Mouse (Mus musculus) kidney, postnatal 0 days (tissue): ENCODE results near the gene Ccndbp1. TPM values are rescaled to one million over a fixed set of nuclear protein-coding genes. Genes with fewer than 3 reads are reported as not detected.
"Not testable (repeated sequence)": the region's sequence is repeated elsewhere in the genome, so short reads cannot be mapped to it uniquely, and the experiment has no call there.

Experiments
- ATAC-seq: fragments of 200-750 bp; cut with Nextera tagmentation; replicated peaks from 2 replicates; pipeline ENCODE4 v1.8.0; 2017; ENCODE audit warnings: low read depth, moderate number of reproducible peaks, moderate TSS enrichment, moderate library complexity; ENCODE audit not compliant: low FRiP score
- DNase-seq: peaks from one replicate; pipeline ENCODE4 v3.0.0-alpha.2; 2016; ENCODE audit warnings: low spot score
- H3K27ac ChIP-seq: fragments of 300-500 bp; sonication (generic); 2 replicates; pipeline ENCODE4 v1.5.1; 2014; ENCODE audit warnings: mild to moderate bottlenecking
- H3K27me3 ChIP-seq: fragments of 300-500 bp; sonication (generic); 2 replicates; pipeline ENCODE4 v1.6.1; 2014; ENCODE audit warnings: low read length, mixed read lengths; ENCODE audit not compliant: insufficient read depth
- H3K36me3 ChIP-seq: fragments of 300-500 bp; sonication (generic); 2 replicates; pipeline ENCODE4 v1.6.1; 2014; ENCODE audit warnings: low read length, mixed read lengths; ENCODE audit not compliant: insufficient read depth
- H3K4me1 ChIP-seq: fragments of 300-500 bp; sonication (generic); replicated peaks from 2 replicates; pipeline ENCODE4 v1.6.1; 2014; ENCODE audit warnings: antibody characterized with exemption, low read length, mixed read lengths; ENCODE audit not compliant: insufficient read depth
- H3K4me2 ChIP-seq: fragments of 300-500 bp; sonication (generic); 2 replicates; pipeline ENCODE4 v1.6.1; 2014; ENCODE audit warnings: mild to moderate bottlenecking, low read length, moderate library complexity, mixed read lengths
- H3K4me3 ChIP-seq: fragments of 300-500 bp; sonication (generic); replicated peaks from 2 replicates; pipeline ENCODE4 v1.5.1; 2014; ENCODE audit warnings: low read depth, low read length
- H3K9ac ChIP-seq: fragments of 300-500 bp; sonication (generic); 2 replicates; pipeline ENCODE4 v1.6.1; 2014; ENCODE audit warnings: low read depth, low read length
- H3K9me3 ChIP-seq: fragments of 300-500 bp; sonication (generic); replicated peaks from 2 replicates; pipeline ENCODE4 v1.6.1; 2016; ENCODE audit warnings: low read length, inconsistent platforms, mixed read lengths
- CTCF ChIP-seq: IDR thresholded peaks from 2 replicates; pipeline ENCODE4 v1.5.1; 2016; ENCODE audit warnings: antibody characterized with exemption, low read depth, mild to moderate bottlenecking, moderate library complexity
- WGBS: fragments of 180-500 bp; shearing (Covaris S2); extraction: QIAGEN DNeasy Blood & Tissue Kit; methylation state at CpG from one replicate; pipeline ENCODE4 v1.1.7; 2014; 5-methylcytosine and 5-hydroxymethylcytosine counted together
- polyA plus RNA-seq: library from polyadenylated mRNA; unstranded; fragments of >200 nt; fragmentation: Nextera tagmentation; extraction: Ambion mirVana; gene quantifications from 2 replicates; pipeline ENCODE4 v1.2.1, GENCODE M21; 2015

Ccndbp1 gene
- polyA plus RNA-seq, 1 experiment from 2014 or later: 54.1 TPM

DNA sequence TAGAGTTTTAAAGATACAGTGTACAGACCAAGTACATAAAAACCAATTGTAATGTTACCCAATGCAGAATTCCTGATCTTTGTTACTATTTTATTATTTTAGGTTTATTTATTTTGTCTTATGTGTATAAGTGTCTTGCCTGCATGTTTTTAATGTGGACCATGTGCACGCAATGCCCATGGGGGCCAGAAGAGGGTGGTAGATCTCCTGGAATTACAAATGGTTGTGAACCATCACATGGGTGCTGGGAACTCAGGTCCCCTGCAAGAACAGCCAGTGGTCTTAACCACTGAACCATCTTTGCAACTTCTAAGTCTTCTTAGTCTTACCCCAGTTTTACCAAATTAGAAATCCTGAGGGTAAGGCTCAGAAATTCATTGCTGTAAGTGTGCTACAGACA is 23.0 kb upstream of the Ccndbp1 start:
- H3K27me3 ChIP-seq: no peaks in the 10 kb centered on the region
- no peak overlapping the region for H3K4me2 ChIP-seq
- no peaks in the 10 kb centered on the region for H3K9me3 ChIP-seq
- no peak for DNase-seq
- no peaks in the 10 kb centered on the region for H3K36me3 ChIP-seq
- H3K4me3 ChIP-seq: no peak overlapping the region
- no peak overlapping the region for H3K9ac ChIP-seq
- no peaks in the 10 kb centered on the region for H3K4me1 ChIP-seq
- TF ChIP-seq CTCF: no peak
- ATAC-seq: no peak
- no peak overlapping the region for H3K27ac ChIP-seq
- WGBS: 86% methylated on average over 1 of the region's 1 CpGs

DNA sequence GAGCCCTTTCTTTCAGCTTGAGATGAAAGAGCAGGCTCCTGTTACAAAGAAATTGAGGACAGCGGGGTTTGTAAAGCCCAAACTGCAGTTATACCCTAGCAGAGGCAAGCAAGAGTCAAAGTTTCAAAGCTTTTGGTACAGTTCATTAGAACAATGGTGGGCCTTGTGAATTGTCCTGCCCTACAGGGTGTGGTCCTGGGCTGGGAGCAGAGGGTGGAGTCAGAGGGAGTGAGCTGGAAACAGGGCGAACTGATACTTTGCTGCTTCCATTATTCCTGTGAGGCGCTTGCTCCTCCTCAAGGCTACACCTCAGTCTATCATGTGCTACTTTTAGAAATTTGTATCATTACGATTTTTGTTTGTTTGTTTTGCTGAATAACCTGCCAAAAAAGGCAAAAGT is 17.0 kb upstream of the Ccndbp1 start:
- ATAC-seq: no peak
- Histone ChIP-seq H3K9ac (no peak overlapping the region), H3K27ac (no peak overlapping the region), H3K4me3 (no peak overlapping the region), H3K27me3 (no peaks in the 10 kb centered on the region), H3K36me3 (no peaks in the 10 kb centered on the region), H3K9me3 (no peaks in the 10 kb centered on the region), H3K4me2 (no peak overlapping the region), H3K4me1 (no peaks in the 10 kb centered on the region)
- 67% methylated on average over 4 of the region's 4 CpGs for WGBS
- no peak for TF ChIP-seq CTCF
- DNase-seq: no peak

DNA sequence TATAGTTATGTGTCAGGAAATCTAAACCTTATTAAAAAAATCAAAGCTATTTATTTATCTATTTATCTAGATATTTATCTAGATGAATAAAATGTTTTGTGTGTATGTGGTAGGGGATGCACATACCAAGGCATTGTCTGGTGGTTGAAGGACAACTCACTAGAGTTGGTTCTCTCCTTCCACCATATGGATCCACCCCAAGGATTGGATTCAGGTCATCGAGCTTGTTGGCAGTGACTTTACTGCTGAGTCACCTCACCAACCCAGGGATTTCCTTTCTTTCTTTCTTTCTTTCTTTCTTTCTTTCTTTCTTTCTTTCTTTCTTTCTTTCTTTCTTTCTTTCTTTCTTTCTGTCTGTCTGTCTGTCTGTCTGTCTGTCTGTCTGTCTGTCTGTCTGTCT is 11.6 kb upstream of the Ccndbp1 start:
- not testable (repeated sequence) for H3K9ac ChIP-seq, H3K4me1 ChIP-seq, H3K27me3 ChIP-seq, H3K27ac ChIP-seq, H3K9me3 ChIP-seq, H3K36me3 ChIP-seq, DNase-seq, H3K4me2 ChIP-seq, ATAC-seq, H3K4me3 ChIP-seq
- WGBS: 70% methylated on average over 1 of the region's 1 CpGs

DNA sequence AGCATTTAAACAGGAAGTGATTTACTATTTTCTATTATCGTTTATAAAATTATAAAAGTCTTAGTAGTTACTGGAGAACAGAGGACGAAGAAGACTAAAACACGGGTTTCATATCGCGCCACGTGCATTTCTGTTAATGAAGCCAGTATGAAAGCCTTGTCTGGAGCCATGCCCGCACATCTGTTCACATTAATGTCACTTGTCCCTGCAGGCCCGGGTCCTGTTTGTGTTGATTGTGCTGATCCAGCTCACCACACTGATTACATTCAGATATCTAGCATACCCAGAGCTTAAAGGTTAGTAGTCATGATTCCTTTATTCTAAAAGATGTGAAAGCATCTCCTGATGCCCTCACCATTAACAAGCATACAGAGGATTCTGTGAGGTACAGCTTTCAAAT is 9.3 kb upstream of the Ccndbp1 start:
- 91% methylated on average over 8 of the region's 8 CpGs for WGBS
- ATAC-seq: no peak
- no peak for TF ChIP-seq CTCF
- Histone ChIP-seq H3K4me2 (no peak overlapping the region), H3K36me3 (no peaks in the 10 kb centered on the region), H3K27ac (no peak overlapping the region), H3K4me3 (no peak overlapping the region), H3K4me1 (no peaks in the 10 kb centered on the region), H3K9ac (no peak overlapping the region), H3K27me3 (no peaks in the 10 kb centered on the region), H3K9me3 (no peaks in the 10 kb centered on the region)
- no peak for DNase-seq

DNA sequence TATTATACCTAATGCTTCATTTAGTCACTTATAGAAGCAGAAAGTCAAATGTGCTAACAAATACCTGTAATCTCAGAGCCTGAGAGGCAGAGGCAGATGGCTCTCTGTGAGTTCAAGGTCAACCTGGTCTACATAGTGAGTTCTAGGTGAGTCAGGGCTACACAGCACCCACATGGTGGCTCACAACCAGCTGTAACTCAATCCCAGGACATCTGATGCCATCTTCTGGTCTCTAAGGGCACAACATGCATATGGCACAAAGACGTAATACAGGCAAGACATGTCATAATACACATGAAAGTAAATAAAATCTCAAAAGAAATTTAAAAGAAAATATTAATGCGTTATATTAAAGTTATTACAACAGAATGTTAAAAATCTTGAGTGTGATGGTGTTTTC is 4.6 kb upstream of the Ccndbp1 start:
- Histone ChIP-seq H3K4me2 (no peak overlapping the region), H3K9ac (no peak overlapping the region), H3K9me3 (no peaks in the 10 kb centered on the region), H3K27ac (no peak overlapping the region), H3K4me1 (no peaks in the 10 kb centered on the region), H3K4me3 (no peak overlapping the region), H3K27me3 (no peaks in the 10 kb centered on the region), H3K36me3 (no peaks in the 10 kb centered on the region)
- DNase-seq (no peak), ATAC-seq (no peak)
- WGBS: 80% methylated on average over 2 of the region's 2 CpGs
- peak; percentile 56; the same call in 1 of the 2 replicates for TF ChIP-seq CTCF

DNA sequence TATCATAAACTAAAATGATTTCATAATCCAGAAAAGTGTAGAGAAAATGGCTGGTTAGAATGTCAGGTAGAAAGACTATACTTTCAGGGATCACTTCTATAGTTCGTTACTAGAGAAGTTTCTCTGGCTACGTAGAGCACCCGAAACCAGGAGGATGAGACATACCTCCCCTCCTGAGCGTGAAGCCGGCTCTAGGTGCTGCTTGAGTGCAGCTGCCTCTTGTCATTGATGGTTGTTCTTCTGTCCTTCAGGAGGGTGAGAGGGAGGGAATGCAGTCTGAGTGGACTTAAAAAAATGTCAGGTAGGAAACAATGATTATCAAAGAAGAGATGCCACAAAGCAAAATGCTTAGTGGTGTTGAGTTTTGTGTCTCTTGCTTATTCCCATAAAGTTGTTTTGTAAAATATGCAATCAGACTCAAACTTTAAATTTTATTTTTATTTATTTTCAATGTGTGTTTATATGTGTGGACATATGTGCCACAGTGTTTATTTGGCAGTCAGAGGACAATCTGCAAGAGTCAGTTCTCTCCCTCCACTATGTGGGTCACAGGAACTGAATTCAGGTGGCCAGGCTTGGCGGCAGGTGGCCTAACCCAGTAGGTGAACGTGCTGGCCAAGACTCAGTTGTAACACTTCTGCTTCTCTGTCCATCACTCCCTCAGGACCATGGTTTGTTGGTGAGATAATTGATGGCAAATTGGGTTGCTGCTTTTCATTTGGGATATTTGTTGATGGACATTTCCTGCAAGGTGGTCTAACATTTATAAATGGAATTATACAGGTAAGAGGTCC is 4.0 kb upstream of the Ccndbp1 start:
- no peak for DNase-seq
- WGBS: 79% methylated on average over 7 of the region's 7 CpGs
- ATAC-seq: no peak

DNA sequence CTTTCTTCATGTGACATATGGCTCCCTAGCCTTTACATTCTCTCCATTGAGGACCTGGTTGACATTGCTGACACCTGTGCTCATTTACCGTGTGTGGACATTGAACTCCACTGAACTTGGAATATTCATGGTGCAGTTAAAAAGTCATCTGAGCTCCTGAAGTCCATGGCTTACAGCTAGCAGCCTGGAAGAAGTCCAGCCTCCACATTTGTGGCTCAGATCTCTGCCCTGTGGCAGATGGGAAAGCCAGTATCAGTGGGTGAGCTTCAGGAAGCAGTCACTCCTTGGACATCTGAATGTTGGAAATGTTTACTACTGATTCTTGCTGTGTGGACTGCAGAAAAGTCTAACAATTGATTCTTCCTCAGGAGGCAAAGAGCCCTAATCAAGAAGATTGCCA is 1.2 kb upstream of the Ccndbp1 start:
- DNase-seq (no peak), ATAC-seq (no peak)
- no peak for TF ChIP-seq CTCF
- H3K27ac ChIP-seq: no peak overlapping the region
- H3K4me3 ChIP-seq: no peak overlapping the region
- no peaks in the 10 kb centered on the region for H3K27me3 ChIP-seq
- H3K9ac ChIP-seq: no peak overlapping the region
- no peak overlapping the region for H3K4me2 ChIP-seq
- H3K36me3 ChIP-seq: 0 out of 2 replicates have a peak, but pooled peaks cover 10% of the 10 kb centered on the region
- no peaks in the 10 kb centered on the region for H3K9me3 ChIP-seq
- 77% methylated on average over 1 of the region's 1 CpGs for WGBS
- 0 out of 2 replicates have a peak, but pooled peaks cover 9% of the 10 kb centered on the region for H3K4me1 ChIP-seq

More for the DNA sequence above, 4.0 kb upstream of the Ccndbp1 start:
- no peak for TF ChIP-seq CTCF
- Histone ChIP-seq H3K27ac (no peak overlapping the region), H3K36me3 (no peaks in the 10 kb centered on the region), H3K4me2 (no peak overlapping the region), H3K9ac (no peak overlapping the region), H3K9me3 (no peaks in the 10 kb centered on the region), H3K4me1 (0 out of 2 replicates have a peak, but pooled peaks cover 4% of the 10 kb centered on the region), H3K4me3 (no peak overlapping the region), H3K27me3 (no peaks in the 10 kb centered on the region)
